Mouse (Mus musculus) WW6 (cell line): ENCODE results near the gene Adamtsl4.
"Not testable (repeated sequence)": the region's sequence is repeated elsewhere in the genome, so short reads cannot be mapped to it uniquely, and the experiment has no call there.

Experiments used
- DNase-seq: peaks from one replicate; pipeline ENCODE4 v3.0.0-alpha.2; 2013; ENCODE audit warnings: low read depth, low spot score

Gene Adamtsl4

GRCm38 (mm10) chr3:95660788-95661478, 26.8 kb downstream of the Adamtsl4 start:
- no peak for DNase-seq

DNA sequence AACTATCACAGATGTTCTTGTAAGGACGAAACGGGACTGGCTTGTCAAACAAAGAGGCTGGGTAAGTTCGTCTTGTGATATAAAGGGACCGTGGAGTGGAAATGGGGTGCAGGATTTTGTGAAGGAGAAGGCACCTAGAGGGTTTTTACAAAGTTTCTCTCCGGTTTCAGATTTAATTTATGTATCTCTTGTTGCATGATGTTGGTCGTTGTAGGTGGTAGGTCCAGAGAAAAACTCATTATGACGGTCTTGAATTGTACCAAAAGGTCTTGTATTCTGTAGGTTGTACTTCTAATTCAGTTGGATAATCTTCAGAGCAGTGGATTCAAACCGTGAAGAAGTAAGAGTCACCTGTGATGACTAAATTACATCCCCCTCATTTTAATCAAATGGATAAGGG, 27.8 kb downstream of the Adamtsl4 start:
- DNase-seq: no peak

DNA sequence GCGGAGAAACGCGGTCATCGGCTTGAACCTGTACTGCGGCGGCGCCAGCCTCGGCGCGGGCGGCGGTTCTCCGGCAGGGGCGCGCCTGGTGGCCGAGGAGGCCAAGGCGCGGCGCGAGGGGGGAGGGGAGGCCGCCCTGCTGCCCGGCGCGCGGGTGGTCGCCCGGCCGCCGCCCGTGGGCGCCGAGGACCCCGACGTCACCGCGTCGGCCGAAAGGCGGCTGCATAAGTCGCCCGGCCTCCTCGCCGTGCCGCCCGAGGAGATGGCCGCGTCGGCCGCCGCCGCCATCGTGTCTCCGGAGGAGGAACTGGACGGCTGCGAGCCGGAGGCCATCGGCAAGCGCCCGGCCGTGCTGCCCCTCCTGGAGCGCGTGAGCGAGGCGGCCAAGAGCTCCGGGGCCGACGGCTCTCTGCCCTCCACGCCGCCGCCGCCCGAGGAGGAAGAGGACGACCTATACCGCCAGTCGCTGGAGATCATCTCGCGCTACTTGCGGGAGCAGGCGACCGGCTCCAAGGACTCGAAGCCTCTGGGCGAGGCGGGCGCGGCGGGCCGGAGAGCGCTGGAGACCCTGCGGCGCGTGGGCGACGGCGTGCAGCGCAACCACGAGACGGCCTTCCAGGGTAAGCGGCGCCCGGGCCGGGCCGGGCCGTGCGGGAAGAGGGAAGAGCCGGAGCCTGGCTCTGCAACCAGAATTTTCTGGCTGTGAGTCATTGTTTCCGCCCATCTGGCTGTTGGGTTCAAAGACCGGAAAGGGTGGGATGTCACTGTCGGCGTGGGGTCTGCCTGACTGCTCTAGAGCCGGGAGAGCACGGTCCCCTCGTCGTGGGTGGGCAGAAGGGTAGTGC, 28.6 kb downstream of the Adamtsl4 start:
- DNase-seq: no peak

DNA sequence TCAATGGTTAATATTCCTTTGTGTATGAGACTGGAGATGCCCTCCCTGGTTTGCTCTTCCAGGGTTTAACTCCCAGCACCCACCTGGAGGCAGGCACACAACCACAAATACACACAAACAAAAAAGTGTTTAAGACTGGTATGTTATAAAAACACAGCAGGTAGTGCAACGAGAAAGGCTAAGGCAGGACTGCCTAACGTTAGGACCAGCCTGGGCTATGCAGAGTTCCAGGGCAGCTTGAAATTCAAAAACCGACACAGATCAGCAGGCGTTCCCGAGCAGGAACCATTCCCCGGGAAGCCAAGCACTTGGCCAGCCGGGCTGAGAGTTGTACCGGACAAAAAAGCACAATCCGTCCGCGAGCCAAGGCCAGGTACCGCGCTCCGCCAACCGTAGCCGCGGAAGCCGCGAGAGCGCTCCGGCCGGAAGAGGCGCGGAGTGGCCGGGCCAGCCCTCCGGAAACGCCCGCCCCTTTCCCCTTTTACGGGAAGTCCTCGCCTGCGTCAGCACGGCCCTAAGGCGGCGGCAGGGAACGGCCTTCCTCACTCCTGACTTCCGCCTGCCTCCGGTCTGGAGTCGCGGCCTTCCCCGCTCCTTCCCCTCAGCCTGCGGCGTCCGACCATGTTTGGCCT, 29.4 kb downstream of the Adamtsl4 start, which contains the start of gene Mcl1:
Gene Mcl1 (plus strand): TSS at position 553 of the 632 bp plus-strand sequence.
- DNase-seq: no peak

DNA sequence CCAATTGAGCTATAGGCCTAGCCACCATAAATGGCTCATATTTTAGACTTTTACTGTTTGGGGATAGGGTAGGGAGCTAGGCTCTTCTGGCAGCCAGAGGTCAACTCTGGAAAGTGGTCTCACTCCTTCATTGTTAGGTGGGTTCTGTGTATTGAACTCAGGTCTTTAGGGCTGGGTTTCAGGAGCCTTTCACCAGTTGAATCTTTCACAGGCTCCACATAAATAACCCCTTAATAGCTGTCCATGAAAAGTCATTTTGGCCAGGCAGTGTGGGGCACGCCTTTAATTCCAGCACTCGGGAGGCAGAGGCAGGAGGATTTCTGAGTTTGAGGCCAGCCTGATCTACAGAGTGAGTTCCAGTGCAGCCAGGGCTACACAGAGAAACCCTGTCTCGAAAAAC, 30.0 kb downstream of the Adamtsl4 start:
- no peak for DNase-seq

GRCm38 (mm10) chr3:95657108-95657507, 30.6 kb downstream of the Adamtsl4 start:
- no peak for DNase-seq

- DNase-seq: no peak
Measured at GRCm38 (mm10) chr3:95655437-95655836, 32.3 kb downstream of the Adamtsl4 start.

- DNase-seq: not testable (repeated sequence)
Measured at GRCm38 (mm10) chr3:95654371-95654770, 33.3 kb downstream of the Adamtsl4 start.

DNA sequence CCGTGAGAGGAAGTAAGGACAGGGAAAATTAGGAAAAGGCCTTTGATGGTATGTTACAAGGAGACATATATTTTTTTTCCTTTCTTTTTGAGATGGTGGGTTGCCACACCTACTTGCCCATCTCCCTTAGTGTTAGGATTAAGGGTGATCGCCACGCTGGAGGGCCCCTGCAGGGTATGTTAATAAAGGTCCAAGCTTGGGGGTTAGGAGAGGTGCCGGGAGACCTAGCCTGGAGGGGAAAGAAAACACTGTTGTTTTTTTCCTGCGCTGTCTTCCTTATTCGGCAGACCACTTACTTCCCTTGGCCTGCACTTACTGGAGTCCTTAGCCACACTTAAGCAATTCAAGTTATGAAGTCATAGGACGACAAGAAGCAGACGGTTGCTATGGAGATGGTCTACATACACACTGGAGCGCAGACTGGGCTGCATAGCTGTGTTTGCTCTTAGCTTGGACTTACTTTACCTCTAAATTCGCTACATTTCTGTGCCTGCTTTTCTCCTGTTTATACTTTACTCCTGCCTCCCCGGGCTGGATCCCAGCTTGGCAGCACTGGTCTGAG, 34.2 kb downstream of the Adamtsl4 start:
- no peak for DNase-seq

- no peak for DNase-seq
Measured at GRCm38 (mm10) chr3:95652871-95653270, 34.8 kb downstream of the Adamtsl4 start.

DNA sequence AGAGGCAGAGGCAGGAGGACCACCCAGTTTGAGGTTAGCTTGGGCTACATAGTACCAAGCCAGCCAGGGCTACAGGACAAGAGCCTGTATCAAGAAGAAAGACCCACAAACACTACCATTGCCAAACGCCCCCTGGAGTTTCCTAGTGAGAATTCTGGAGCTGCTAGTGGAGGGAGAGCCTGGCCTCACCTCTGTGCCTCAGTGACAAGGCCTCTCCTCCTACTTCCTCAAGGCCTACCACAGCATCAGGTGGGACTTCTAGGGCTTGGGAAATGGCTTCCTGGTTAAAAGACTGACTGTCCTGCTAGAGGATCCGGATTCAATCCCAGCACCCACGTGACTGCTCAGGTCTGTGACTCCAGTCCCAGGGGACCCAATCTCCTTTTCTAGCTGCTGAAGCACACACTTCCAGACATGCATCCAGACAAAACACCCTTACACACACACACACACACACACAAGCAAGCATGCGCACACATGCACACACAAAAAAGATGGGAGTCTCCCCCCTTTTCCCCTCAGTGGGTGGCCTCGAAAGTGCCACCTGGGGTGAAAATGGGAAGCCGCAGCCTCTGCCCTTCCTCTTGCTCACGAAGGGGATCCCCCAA, 35.4 kb downstream of the Adamtsl4 start:
- no peak for DNase-seq

- DNase-seq: no peak
Measured at GRCm38 (mm10) chr3:95651391-95652203, 36.1 kb downstream of the Adamtsl4 start.

- DNase-seq: no peak
Measured at GRCm38 (mm10) chr3:95651033-95651373, 36.7 kb downstream of the Adamtsl4 start.

DNA sequence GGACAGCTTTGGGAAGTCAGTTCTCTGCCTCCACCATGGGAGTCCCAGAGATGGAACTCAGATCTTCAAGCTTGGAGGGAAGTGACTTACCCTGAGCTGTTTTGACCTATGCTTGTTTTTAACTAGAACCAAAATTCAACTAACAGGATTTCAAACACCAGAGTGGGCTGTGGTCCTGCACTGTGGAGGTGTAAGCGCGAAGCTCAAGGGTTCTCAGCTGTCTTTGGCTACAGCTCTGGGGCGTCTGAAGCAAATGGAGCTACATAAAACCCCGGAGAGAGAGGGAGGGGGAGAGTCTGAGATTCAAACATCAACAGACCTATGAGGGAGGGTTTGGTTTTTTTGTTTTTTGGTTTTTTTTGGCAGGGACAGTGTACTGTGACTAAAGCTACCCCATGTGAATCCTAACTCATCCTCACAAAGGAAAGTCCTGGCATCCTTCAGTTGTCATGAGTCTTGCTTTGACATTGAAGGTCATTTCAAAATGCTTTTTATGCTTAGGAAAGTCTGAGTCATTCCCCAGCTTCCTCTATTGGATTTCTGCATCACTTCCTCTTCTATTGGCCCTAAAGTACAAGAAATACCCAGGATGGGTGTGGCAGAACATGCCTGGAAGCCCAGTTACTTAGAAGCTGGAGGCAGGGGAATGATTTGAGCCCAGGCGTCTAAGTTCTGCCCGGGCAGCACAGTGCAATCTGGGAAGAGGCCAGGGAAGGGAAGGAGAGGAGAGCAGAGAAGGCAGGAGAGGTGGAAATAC, 37.3 kb downstream of the Adamtsl4 start:
- DNase-seq: no peak

DNA sequence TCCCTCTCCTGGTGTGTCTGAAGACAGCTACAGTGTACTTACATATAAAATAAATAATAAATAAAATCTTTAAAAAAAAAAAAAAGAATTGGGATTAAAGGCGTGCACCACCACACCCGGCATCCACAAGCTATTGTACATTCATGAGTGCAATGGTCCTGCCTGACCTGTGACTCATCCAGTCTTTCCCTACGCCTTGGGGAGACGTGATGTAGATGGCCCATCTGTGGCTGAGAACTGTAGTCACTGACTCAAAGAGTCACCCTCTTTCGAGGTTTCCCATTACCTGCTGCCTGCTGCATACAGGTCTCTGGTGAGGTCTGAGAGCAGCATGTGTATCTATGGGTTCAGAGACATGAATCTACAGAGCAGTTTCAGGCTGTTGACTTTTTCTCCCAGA, 39.7 kb downstream of the Adamtsl4 start:
- no peak for DNase-seq

- DNase-seq: no peak
Measured at GRCm38 (mm10) chr3:95645313-95646235, 42.1 kb downstream of the Adamtsl4 start.

DNA sequence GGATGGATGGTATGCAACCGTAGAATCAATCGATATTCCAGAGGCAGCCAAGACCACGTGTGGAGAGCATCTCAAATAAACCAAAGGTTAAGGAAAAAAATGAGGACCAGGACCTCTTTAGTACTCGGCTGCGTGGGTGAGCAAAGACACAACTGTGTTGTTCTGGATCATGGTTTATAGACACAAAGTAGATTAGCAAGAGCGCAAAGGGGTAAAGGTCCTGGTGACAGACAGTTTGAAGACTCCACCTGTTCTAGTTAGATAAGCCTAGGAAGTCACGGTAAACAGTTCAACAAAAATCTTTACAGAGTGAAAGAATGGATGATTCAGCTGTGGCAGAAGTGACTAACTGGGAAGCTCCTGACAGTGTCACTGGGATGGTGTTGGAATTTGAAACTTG, 44.6 kb downstream of the Adamtsl4 start:
- no peak for DNase-seq

- no peak for DNase-seq
Measured at GRCm38 (mm10) chr3:95639694-95640093, 48.0 kb downstream of the Adamtsl4 start.

- no peak for DNase-seq
Measured at GRCm38 (mm10) chr3:95636072-95636471, 51.6 kb downstream of the Adamtsl4 start.
